Mouse (Mus musculus): Measurements from ENCODE around the gene Atg5.

GRCm38 (mm10) chr10:44403415-44403814 lies 135.3 kb downstream of the Atg5 start:
- TF ChIP-seq CTCF (IDR thresholded peaks at IDR 0.05; ENCODE audit: low read depth) = no peak
- no peak for TF ChIP-seq EP300 (IDR thresholded peaks at IDR 0.05; ENCODE audit: low read depth)

Data from heart, postnatal 0 days (tissue).